Mouse (Mus musculus) midbrain, postnatal 0 days (tissue): ENCODE measurements at regions not wholly inside any gene's neighbourhood (a gene's known extent, or its start where the extent isn't known, plus 50 kb on each side); places are given as distances from the start of the nearest gene placed in this dataset.

ENCODE experiments used
- ATAC-seq: fragments of 200-750 bp; cut with Nextera tagmentation; 2 replicates; pipeline ENCODE4 v1.8.0; 2017; ENCODE audit warnings: moderate number of reproducible peaks, mild to moderate bottlenecking, moderate TSS enrichment, moderate library complexity; ENCODE audit not compliant: low FRiP score
- DNase-seq: peaks from one replicate; pipeline ENCODE4 v3.0.0-alpha.2; 2015; ENCODE audit warnings: low spot score
- H3K27ac ChIP-seq: fragments of 300-500 bp; sonication (generic); 2 replicates; pipeline ENCODE4 v1.5.1; 2014; ENCODE audit warnings: low read depth, mild to moderate bottlenecking, low read length, mixed read lengths
- H3K27me3 ChIP-seq: fragments of 300-500 bp; sonication (generic); 2 replicates; pipeline ENCODE4 v1.6.1; 2014; ENCODE audit warnings: low read length, control low read depth, mixed read lengths; ENCODE audit not compliant: insufficient read depth
- H3K36me3 ChIP-seq: fragments of 300-500 bp; sonication (generic); 2 replicates; pipeline ENCODE4 v1.6.1; 2014; ENCODE audit warnings: low read length, control low read depth, mixed read lengths; ENCODE audit not compliant: insufficient read depth
- H3K4me1 ChIP-seq: fragments of 300-500 bp; sonication (generic); 2 replicates; pipeline ENCODE4 v1.6.1; 2014; ENCODE audit warnings: mild to moderate bottlenecking, control low read depth, antibody characterized with exemption, low read length, mixed read lengths; ENCODE audit not compliant: insufficient read depth
- H3K4me2 ChIP-seq: fragments of 300-500 bp; sonication (generic); 2 replicates; pipeline ENCODE4 v1.6.1; 2014; ENCODE audit warnings: low read depth, mild to moderate bottlenecking, low read length, mixed read lengths; ENCODE audit not compliant: poor library complexity, severe bottlenecking
- H3K4me3 ChIP-seq: fragments of 300-500 bp; sonication (generic); 2 replicates; pipeline ENCODE4 v1.5.1; 2014; ENCODE audit warnings: low read depth, mild to moderate bottlenecking, low read length, moderate library complexity
- H3K9ac ChIP-seq: fragments of 300-500 bp; sonication (generic); replicated peaks from 2 replicates; pipeline ENCODE4 v1.6.1; 2014; ENCODE audit warnings: mild to moderate bottlenecking, low read length, moderate library complexity, mixed read lengths; ENCODE audit not compliant: poor library complexity, severe bottlenecking
- H3K9me3 ChIP-seq: fragments of 300-500 bp; sonication (generic); 2 replicates; pipeline ENCODE4 v1.6.1; 2016; ENCODE audit warnings: low read length, control low read depth
- CTCF ChIP-seq: IDR thresholded peaks from 2 replicates; pipeline ENCODE4 v1.5.1; 2016; ENCODE audit warnings: antibody characterized with exemption, mild to moderate bottlenecking
- WGBS: fragments of 180-500 bp; shearing (Covaris S2); extraction: QIAGEN DNeasy Blood & Tissue Kit; methylation state at CpG from one replicate; pipeline ENCODE4 v1.1.7; 2014; 5-methylcytosine and 5-hydroxymethylcytosine counted together

DNA sequence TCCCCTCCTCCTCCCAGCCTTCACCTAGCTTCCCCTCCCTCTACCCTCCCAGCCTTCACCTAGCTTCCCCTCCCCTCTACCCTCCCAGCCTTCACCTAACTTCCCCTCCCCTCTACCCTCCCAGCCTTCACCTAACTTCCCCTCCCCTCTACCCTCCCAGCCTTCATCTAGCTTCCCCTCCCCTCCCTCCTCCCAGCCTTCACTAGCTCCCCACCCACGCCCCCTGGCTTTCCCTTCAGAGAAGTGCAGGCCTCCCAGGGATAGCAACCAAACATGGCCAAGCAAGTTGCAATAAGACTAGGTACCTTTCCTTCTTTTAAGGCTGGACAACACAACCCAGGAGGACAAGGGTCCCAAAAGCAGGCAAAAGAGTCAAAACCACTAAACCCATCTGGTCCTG lies 248.5 kb downstream of the Ankrd16 start:
- ATAC-seq, result no peak
- no peak overlapping the region for H3K9ac ChIP-seq
- no peaks in the 10 kb centered on the region for H3K27me3 ChIP-seq
- no peak for TF ChIP-seq CTCF
- 63% methylated on average over 1 of the region's 1 CpGs for WGBS
- no peak for DNase-seq
- H3K4me2 ChIP-seq, result no peak overlapping the region
- no peaks in the 10 kb centered on the region for H3K36me3 ChIP-seq
- H3K4me1 ChIP-seq, result no peaks in the 10 kb centered on the region
- H3K27ac ChIP-seq, result no peak overlapping the region
- H3K4me3 ChIP-seq, result no peak overlapping the region
- no peaks in the 10 kb centered on the region for H3K9me3 ChIP-seq

DNA sequence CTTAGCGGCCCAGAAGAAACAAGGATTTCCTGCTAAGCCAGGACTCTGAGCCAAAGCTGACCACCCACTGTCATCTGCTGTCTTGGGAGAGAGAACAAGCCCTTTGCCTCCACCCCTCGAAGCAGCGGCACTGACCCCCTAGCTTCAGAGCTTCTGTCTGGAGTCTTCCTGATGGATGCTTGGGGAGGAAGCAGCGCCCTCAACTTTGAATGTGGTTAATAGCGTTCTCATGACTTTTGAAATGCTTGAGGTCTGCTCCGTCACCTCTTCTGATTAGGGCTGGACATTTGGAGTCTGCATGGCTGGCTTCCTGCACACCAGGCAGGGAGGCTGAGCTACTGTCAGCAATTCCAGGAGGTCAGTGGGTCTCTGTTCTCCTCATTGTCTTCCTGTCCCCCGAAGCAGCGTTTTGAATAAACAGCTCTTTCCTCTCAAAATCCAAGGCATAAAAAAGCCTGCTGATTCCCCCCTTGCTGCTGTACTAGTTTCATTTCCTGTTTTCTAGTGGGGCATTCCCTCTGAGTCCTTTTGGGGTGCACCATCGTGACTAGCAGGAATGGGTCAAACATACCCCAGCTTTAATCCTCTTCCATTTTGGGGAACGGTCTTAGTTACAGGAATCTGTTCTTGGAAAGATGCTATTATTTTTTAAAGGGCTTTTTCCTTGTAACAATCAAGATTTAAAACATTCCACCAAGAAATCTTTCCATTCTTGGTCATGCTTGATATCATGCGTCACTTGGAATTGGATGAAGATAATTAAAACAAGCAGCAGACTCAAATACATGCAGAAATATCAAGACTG lies 256.0 kb downstream of the Ankrd16 start:
- no peak for TF ChIP-seq CTCF
- no peak overlapping the region for H3K9ac ChIP-seq
- H3K4me3 ChIP-seq, result no peak overlapping the region
- H3K9me3 ChIP-seq, result no peaks in the 10 kb centered on the region
- ATAC-seq (no peak), DNase-seq (peak; percentile 16)
- H3K4me1 ChIP-seq, result no peaks in the 10 kb centered on the region
- no peaks in the 10 kb centered on the region for H3K36me3 ChIP-seq
- WGBS, result 65% methylated on average over 11 of the region's 11 CpGs
- H3K27me3 ChIP-seq, result no peaks in the 10 kb centered on the region
- H3K4me2 ChIP-seq, result no peak overlapping the region
- H3K27ac ChIP-seq, result no peak overlapping the region

DNA sequence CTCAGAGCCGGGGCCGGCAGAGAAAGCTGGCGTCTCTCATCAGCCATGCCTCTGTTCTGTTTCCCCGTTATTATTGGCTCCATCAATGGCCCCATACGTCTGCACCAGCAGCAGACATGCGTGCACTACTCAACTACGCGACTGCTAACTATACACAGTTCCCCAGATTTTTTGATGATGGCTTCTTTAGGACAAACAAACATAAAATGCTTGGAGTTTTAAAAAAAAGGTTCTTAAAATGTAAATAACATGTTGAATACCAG lies 256.6 kb downstream of the Ankrd16 start:
- Histone ChIP-seq H3K4me1 (no peaks in the 10 kb centered on the region), H3K27ac (no peak overlapping the region), H3K27me3 (no peaks in the 10 kb centered on the region), H3K9ac (no peak overlapping the region), H3K4me2 (no peak overlapping the region), H3K9me3 (no peaks in the 10 kb centered on the region), H3K36me3 (no peaks in the 10 kb centered on the region), H3K4me3 (no peak overlapping the region)
- no peak for TF ChIP-seq CTCF
- ATAC-seq (no peak), DNase-seq (no peak)
- WGBS, result 79% methylated on average over 8 of the region's 8 CpGs

DNA sequence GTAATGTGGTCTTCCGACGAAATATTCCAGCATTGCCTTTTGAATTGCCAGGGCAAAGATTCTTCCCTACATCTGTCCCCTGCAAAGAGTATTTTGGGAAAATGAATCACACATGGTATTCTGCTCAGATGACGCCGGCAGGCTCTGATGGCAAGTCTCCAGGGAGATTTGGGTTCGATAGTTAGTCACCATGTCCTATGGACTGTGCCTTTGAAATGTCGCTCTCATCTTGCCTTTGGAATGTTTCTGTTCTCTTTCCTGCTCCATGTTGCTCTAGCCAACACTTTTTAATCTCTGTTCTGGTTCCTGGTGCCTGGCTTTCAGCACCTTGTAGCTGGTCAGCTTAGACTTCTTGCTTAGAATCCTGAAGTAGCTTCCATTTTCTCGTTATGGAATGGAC lies 252.3 kb downstream of the Itga8 start:
- ATAC-seq (no peak), DNase-seq (no peak)
- Histone ChIP-seq H3K9ac (no peak overlapping the region), H3K9me3 (no peaks in the 10 kb centered on the region), H3K36me3 (no peaks in the 10 kb centered on the region), H3K27ac (no peak overlapping the region), H3K4me1 (no peaks in the 10 kb centered on the region), H3K4me2 (no peak overlapping the region), H3K4me3 (no peak overlapping the region), H3K27me3 (no peaks in the 10 kb centered on the region)
- WGBS, result 72% methylated on average over 7 of the region's 7 CpGs
- TF ChIP-seq CTCF, result no peak

DNA sequence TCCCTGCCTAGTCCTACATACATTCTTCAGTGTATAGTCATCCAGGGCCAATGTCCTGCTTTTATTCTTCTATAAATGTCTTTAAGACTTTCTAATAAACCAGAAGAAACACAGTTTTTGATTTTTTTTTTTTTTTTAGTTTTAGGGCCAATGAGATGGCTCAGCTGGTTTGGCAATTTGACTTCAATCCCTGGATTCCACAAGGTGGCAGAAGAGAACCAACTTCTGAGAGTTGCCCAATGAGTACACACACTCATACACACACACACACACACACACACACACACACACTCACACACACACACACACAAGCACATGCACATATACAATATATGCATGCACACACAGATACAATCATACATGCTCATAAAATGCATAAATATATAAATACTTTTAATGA lies 251.8 kb downstream of the Itga8 start:
- Histone ChIP-seq H3K27me3 (no peaks in the 10 kb centered on the region), H3K36me3 (no peaks in the 10 kb centered on the region), H3K9ac (no peak overlapping the region), H3K4me1 (no peaks in the 10 kb centered on the region), H3K4me2 (no peak overlapping the region), H3K4me3 (no peak overlapping the region), H3K9me3 (no peaks in the 10 kb centered on the region), H3K27ac (no peak overlapping the region)
- DNase-seq (peak; percentile 74), ATAC-seq (no peak)
- TF ChIP-seq CTCF, result peak; percentile 62

DNA sequence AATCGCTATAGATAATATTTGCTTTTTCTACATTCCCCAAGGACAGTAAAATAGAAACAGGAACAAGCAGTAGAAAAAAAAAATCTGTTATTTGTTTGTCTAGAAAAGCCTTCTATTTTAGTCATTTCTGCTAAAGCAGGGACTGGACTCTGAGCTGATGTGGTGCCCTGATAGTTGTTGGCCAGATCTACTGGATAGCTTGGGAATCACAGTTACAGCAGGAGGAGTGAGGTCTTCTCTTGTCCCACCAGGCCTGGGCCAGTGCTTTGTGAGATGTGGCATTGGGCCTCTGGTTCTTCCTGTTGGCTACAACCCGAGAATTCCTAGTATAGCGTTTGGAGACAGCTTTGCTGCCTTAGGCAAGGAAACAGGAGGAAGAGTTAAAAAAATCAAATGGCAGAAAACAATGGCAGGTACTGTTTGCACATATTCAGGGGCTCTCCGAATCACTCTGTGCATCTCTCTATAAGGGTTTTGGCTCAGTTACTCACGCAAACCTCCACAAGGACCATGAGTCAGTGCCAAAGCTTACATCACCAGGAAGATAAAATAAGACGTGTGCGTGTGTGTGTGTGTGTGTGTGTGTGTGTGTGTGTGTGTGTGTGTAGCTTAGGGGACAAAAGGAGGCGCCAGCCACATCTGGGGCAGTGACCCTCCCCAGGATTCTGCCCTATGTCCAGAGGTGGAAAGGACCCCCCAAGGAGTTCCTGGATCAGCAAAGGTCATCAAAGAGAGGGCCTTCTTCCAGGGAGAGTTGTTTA lies 248.1 kb downstream of the Itga8 start:
- Histone ChIP-seq H3K27me3 (no peaks in the 10 kb centered on the region), H3K36me3 (no peaks in the 10 kb centered on the region), H3K27ac (no peak overlapping the region), H3K9ac (no peak overlapping the region), H3K9me3 (no peaks in the 10 kb centered on the region), H3K4me1 (no peaks in the 10 kb centered on the region), H3K4me3 (no peak overlapping the region), H3K4me2 (no peak overlapping the region)
- 51% methylated on average over 8 of the region's 8 CpGs for WGBS
- ATAC-seq, result no peak
- no peak for TF ChIP-seq CTCF
- no peak for DNase-seq
